Mouse (Mus musculus) midbrain, embryonic 10.5 days (tissue): ENCODE data around the gene Rnft2. TPM values are rescaled to one million over a fixed set of nuclear protein-coding genes. Genes with fewer than 3 reads are reported as not detected.

Experiments used
- DNase-seq: peaks from one replicate; pipeline ENCODE4 v3.0.0-alpha.2; 2017; ENCODE audit warnings: low spot score
- H3K27ac ChIP-seq: fragments of 300-500 bp; sonication (generic); replicated peaks from 2 replicates; pipeline ENCODE4 v1.5.1; 2016; ENCODE audit warnings: mild to moderate bottlenecking
- H3K27me3 ChIP-seq: fragments of 300-500 bp; sonication (generic); 2 replicates; pipeline ENCODE4 v1.6.1; 2016; ENCODE audit warnings: low read depth, mild to moderate bottlenecking; ENCODE audit not compliant: poor library complexity, severe bottlenecking
- H3K36me3 ChIP-seq: fragments of 300-500 bp; sonication (generic); 2 replicates; pipeline ENCODE4 v1.6.1; 2016; ENCODE audit warnings: mild to moderate bottlenecking, moderate library complexity
- H3K4me1 ChIP-seq: fragments of 300-500 bp; sonication (generic); 2 replicates; pipeline ENCODE4 v1.6.1; 2016
- H3K4me3 ChIP-seq: fragments of 300-500 bp; sonication (generic); 2 replicates; pipeline ENCODE4 v1.5.1; 2016; ENCODE audit warnings: mild to moderate bottlenecking, moderate library complexity
- H3K9me3 ChIP-seq: fragments of 300-500 bp; sonication (generic); replicated peaks from 2 replicates; pipeline ENCODE4 v1.6.1; 2016; ENCODE audit warnings: mild to moderate bottlenecking
- WGBS: fragments of 180-500 bp; shearing (Covaris S2); methylation state at CpG from one replicate; pipeline ENCODE4 v1.1.7; 2016; 5-methylcytosine and 5-hydroxymethylcytosine counted together
- polyA plus RNA-seq: library from polyadenylated mRNA; unstranded; fragments of >200 nt; fragmentation: Nextera tagmentation; extraction: Ambion mirVana; gene quantifications from 2 replicates; pipeline ENCODE4 v1.2.1, GENCODE M21; 2016

The Rnft2 gene
- polyA plus RNA-seq, 1 experiment from 2014 or later, result 5.0 TPM

DNA sequence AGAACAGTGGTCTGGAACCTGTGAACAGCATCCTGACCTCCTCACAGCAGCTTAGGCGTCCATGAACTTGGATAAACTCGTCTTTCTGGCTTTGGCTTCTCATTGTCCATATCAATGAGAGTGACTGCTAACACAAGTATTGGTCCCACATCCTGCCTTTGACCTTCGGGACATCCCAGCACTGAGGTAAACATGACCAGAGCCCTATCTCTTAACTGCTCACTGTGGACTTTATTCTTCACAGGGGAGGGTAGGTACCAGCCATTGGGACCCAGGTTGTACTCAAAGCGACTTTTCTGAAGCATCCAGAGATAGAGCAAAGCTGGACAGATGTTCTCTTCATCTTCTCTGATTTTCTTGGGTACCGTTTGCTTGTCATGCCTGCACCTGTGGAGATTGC, 20.4 kb upstream of the Rnft2 start:
- peaks cover 34% of the 10 kb centered on the region for H3K36me3 ChIP-seq
- DNase-seq, result no peak
- H3K4me1 ChIP-seq, result peaks cover 11% of the 10 kb centered on the region
- peaks cover 22% of the 10 kb centered on the region for H3K27me3 ChIP-seq
- no peak overlapping the region for H3K27ac ChIP-seq
- no peak overlapping the region for H3K4me3 ChIP-seq
- no peaks in the 10 kb centered on the region for H3K9me3 ChIP-seq
- WGBS, result 86% methylated on average over 5 of the region's 5 CpGs

- Histone ChIP-seq H3K9me3 (no peaks in the 10 kb centered on the region), H3K36me3 (peaks cover 44% of the 10 kb centered on the region), H3K27ac (no peak overlapping the region), H3K27me3 (peaks cover 12% of the 10 kb centered on the region; the same call in 1 of the 2 replicates), H3K4me3 (no peak overlapping the region), H3K4me1 (peaks cover 8% of the 10 kb centered on the region)
- WGBS, result 81% methylated on average over 9 of the region's 9 CpGs
- DNase-seq, result no peak
These were observed 19.4 kb upstream of the Rnft2 start for GRCm38 (mm10) chr5:118264279-118264678.

DNA sequence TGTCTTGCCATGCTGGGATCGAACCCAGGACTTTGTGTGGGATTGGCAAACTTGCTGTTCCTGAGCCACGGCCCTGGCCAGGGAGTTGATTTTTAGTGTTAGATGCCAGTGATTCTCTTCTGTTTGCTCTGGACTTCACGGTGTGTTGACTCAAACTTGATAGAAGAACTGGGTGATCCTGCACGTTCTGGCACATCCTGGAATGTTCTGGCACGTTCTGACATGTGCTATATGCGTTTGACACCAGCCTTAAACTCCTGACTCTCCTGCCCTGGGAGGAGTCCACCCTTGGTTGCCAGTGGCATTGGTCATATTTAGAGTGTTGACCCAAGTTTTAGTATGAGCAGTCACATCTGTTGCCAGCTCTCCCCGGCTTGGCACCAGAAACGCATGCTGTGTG, 17.5 kb upstream of the Rnft2 start:
- Histone ChIP-seq H3K4me3 (no peak overlapping the region), H3K36me3 (peaks cover 63% of the 10 kb centered on the region), H3K27me3 (peaks cover 4% of the 10 kb centered on the region; the same call in 1 of the 2 replicates), H3K9me3 (no peaks in the 10 kb centered on the region), H3K4me1 (peaks cover 6% of the 10 kb centered on the region), H3K27ac (no peak overlapping the region)
- 93% methylated on average over 8 of the region's 8 CpGs for WGBS
- no peak for DNase-seq

DNA sequence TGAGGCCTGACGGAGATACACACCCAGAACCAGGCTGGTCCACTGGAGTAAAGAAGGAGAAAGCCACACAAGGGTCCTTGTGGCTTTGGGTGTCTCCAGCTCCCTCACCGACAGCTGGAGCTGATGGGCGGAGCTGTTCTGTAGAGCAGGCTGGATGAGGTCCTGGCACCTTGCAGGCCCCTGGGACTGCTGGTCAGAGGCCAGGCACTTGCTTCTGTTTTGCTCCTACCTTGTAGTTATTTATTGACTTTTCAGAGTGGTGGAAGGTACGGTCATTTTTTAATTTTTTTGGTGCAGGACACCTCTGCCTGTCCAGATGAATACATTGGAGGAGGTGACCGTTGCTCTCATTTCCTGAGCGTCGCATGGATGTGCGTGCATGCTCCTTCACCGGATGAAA, 16.3 kb upstream of the Rnft2 start:
- Histone ChIP-seq H3K9me3 (no peaks in the 10 kb centered on the region), H3K27me3 (no peaks in the 10 kb centered on the region), H3K4me1 (peaks cover 6% of the 10 kb centered on the region), H3K4me3 (no peak overlapping the region), H3K36me3 (peaks cover 75% of the 10 kb centered on the region), H3K27ac (no peak overlapping the region)
- WGBS, result 95% methylated on average over 9 of the region's 9 CpGs
- no peak for DNase-seq

GRCm38 (mm10) chr5:118260642-118261041, 15.7 kb upstream of the Rnft2 start:
- WGBS, result 93% methylated on average over 11 of the region's 11 CpGs
- no peaks in the 10 kb centered on the region for H3K9me3 ChIP-seq
- no peak overlapping the region for H3K27ac ChIP-seq
- no peaks in the 10 kb centered on the region for H3K27me3 ChIP-seq
- peaks cover 81% of the 10 kb centered on the region for H3K36me3 ChIP-seq
- DNase-seq, result no peak
- peaks cover 6% of the 10 kb centered on the region for H3K4me1 ChIP-seq
- H3K4me3 ChIP-seq, result no peak overlapping the region

GRCm38 (mm10) chr5:118260055-118260454, 15.1 kb upstream of the Rnft2 start:
- H3K27me3 ChIP-seq, result no peaks in the 10 kb centered on the region
- DNase-seq, result no peak
- WGBS, result 85% methylated on average over 10 of the region's 10 CpGs
- H3K4me1 ChIP-seq, result peaks cover 6% of the 10 kb centered on the region
- no peaks in the 10 kb centered on the region for H3K9me3 ChIP-seq
- peaks cover 84% of the 10 kb centered on the region for H3K36me3 ChIP-seq
- H3K27ac ChIP-seq, result no peak overlapping the region
- no peak overlapping the region for H3K4me3 ChIP-seq

DNA sequence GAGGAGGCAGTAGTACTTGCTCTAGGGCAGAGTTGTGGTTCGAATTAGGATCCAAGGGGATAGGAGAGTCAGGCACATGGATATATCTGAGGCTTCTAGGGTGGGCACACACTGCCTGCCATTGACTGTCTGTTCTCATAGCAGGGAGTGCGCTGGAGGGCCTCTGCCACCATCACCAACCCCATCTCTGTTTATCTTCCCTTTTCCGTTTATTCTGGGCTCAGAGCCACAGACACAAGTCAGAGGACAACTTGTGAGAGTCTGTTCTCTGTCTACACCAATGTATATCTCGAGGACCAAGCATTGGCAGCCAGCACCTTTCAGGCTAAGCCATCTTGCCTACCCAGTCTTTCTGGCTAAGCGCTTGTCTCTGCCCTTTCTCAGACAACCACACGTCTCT, 14.7 kb upstream of the Rnft2 start:
- no peak overlapping the region for H3K4me3 ChIP-seq
- DNase-seq, result no peak
- no peaks in the 10 kb centered on the region for H3K27me3 ChIP-seq
- no peaks in the 10 kb centered on the region for H3K9me3 ChIP-seq
- peaks cover 84% of the 10 kb centered on the region for H3K36me3 ChIP-seq
- H3K27ac ChIP-seq, result no peak overlapping the region
- peaks cover 6% of the 10 kb centered on the region for H3K4me1 ChIP-seq
- 90% methylated on average over 6 of the region's 6 CpGs for WGBS

GRCm38 (mm10) chr5:118259152-118259551, 14.2 kb upstream of the Rnft2 start:
- Histone ChIP-seq H3K36me3 (peaks cover 83% of the 10 kb centered on the region), H3K27me3 (no peaks in the 10 kb centered on the region), H3K27ac (no peak overlapping the region), H3K4me3 (no peak overlapping the region), H3K4me1 (peaks cover 6% of the 10 kb centered on the region), H3K9me3 (no peaks in the 10 kb centered on the region)
- 74% methylated on average over 6 of the region's 6 CpGs for WGBS
- no peak for DNase-seq

- Histone ChIP-seq H3K27me3 (no peaks in the 10 kb centered on the region), H3K27ac (no peak overlapping the region), H3K9me3 (no peaks in the 10 kb centered on the region), H3K4me3 (no peak overlapping the region), H3K36me3 (peaks cover 67% of the 10 kb centered on the region), H3K4me1 (peaks cover 6% of the 10 kb centered on the region)
- WGBS, result 94% methylated on average over 4 of the region's 4 CpGs
- no peak for DNase-seq
These were observed 12.1 kb upstream of the Rnft2 start for GRCm38 (mm10) chr5:118256981-118257380.

- H3K27ac ChIP-seq, result no peak overlapping the region
- H3K27me3 ChIP-seq, result no peaks in the 10 kb centered on the region
- no peaks in the 10 kb centered on the region for H3K9me3 ChIP-seq
- no peaks in the 10 kb centered on the region for H3K4me1 ChIP-seq
- WGBS, result 81% methylated on average over 3 of the region's 3 CpGs
- no peak overlapping the region for H3K4me3 ChIP-seq
- no peak for DNase-seq
- H3K36me3 ChIP-seq, result peaks cover 54% of the 10 kb centered on the region
These were observed 8.6 kb upstream of the Rnft2 start for GRCm38 (mm10) chr5:118253551-118253950.

DNA sequence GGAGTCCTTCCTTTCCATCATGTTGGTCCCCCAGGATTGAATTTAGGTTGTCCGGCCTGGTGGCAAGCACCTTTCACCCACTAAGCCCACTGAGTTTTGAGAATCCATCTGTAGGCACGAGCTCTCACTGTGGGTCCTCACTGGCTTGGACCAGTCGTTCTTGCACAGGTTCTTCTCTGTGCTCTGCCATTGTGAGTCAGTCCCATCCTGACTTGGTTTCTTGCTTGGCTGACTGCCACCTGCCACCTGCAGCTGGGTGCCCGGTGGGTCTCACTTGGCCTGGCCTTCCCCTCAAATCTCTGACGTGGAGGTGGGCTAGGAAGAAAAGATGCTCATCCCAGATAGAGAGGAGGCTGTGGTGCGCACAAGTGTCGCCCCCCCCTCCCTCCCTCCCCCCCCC, 6.1 kb upstream of the Rnft2 start:
- DNase-seq, result no peak
- WGBS, result 84% methylated on average over 6 of the region's 7 CpGs
- peaks cover 14% of the 10 kb centered on the region for H3K4me1 ChIP-seq
- H3K4me3 ChIP-seq, result no peak overlapping the region
- H3K36me3 ChIP-seq, result peaks cover 46% of the 10 kb centered on the region
- H3K27me3 ChIP-seq, result no peaks in the 10 kb centered on the region
- no peak overlapping the region for H3K27ac ChIP-seq
- no peaks in the 10 kb centered on the region for H3K9me3 ChIP-seq

DNA sequence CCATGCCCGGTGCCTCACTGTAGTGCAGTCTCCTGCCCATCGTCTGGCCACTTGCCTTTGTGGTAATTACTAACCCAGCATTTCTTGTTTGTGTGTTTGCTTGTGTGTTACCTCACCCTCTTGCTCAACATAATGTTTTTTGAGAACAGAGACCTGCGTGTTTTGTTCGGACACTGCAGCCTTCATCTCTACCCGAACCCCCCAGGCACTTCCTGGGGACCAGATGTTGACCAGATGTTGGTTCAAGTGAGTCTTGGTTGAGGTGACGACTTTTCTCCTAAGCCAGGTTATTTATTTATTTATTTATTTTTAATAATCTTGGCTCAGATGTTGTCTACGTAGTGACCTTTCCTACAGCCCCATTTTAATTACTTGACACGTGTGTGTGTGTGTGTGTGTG, 2.5 kb upstream of the Rnft2 start:
- no peaks in the 10 kb centered on the region for H3K9me3 ChIP-seq
- no peaks in the 10 kb centered on the region for H3K27me3 ChIP-seq
- no peak overlapping the region for H3K4me3 ChIP-seq
- H3K27ac ChIP-seq, result no peak overlapping the region
- no peak for DNase-seq
- 91% methylated on average over 8 of the region's 8 CpGs for WGBS
- peaks cover 46% of the 10 kb centered on the region for H3K36me3 ChIP-seq
- H3K4me1 ChIP-seq, result peaks cover 30% of the 10 kb centered on the region

DNA sequence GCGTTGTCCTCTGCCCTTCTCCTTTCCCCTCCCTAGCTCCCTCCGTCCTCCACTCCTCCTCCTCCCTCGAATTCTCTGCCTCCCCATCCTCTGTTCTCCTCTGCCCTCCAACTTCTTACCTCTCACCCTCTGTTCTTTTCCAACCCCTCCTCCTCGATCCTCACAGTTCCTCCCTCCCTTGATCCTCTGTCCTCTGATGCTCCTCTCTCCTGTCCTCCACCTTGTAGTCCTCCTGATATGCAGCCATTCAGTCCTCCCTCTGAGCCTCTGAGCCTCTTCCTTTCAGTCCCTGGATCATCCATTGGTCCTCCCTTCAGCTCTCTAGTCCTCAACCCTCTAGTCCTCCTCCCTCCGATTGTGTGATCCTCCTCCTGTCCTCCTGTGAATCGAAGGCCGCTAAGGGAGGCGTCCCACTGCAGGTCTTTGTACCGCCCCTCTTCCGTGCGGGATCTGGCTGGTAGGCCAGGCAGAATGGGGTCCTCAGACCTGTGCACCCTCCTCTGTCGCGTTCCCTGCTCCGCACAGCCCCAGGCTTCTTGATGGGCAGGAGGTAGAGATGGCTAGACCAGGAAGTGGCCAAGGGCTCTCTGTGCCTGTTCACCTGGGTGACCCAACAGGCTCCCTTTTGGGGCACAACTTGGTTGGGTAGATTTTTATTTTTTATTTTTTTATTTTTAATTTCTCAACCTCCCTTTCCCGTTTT, 841 bp upstream of the Rnft2 start:
- peaks cover 59% of the 10 kb centered on the region for H3K36me3 ChIP-seq
- 8% methylated on average over 15 of the region's 15 CpGs for WGBS

More for the DNA sequence above, 841 bp upstream of the Rnft2 start:
- H3K4me1 ChIP-seq, result peaks cover 30% of the 10 kb centered on the region
- no peak for DNase-seq
- H3K9me3 ChIP-seq, result no peaks in the 10 kb centered on the region
- peak overlapping the region; percentile 89 for H3K27ac ChIP-seq
- no peaks in the 10 kb centered on the region for H3K27me3 ChIP-seq
- H3K4me3 ChIP-seq, result peak overlapping the region; percentile 81
